Mouse (Mus musculus) C2C12 (cell line): ENCODE measurements at regions not wholly inside any gene's neighbourhood (a gene's known extent, or its start where the extent isn't known, plus 50 kb on each side); places are given as distances from the start of the nearest gene placed in this dataset.

ENCODE experiments used
- CTCF ChIP-seq: IDR thresholded peaks from one replicate; pipeline ENCODE4 v1.5.1; 2011; ENCODE audit not compliant: control insufficient read depth, insufficient read depth, insufficient read length
- MAX ChIP-seq: IDR thresholded peaks from one replicate; pipeline ENCODE4 v1.6.1; 2011; ENCODE audit warnings: mild to moderate bottlenecking, control low read depth
- MYOD1 ChIP-seq: IDR thresholded peaks from one replicate; pipeline ENCODE4 v1.6.1; 2011; ENCODE audit warnings: low read depth; ENCODE audit not compliant: control insufficient read depth, insufficient read length
- MYOG ChIP-seq: IDR thresholded peaks from one replicate; pipeline ENCODE4 v1.6.1; 2011; ENCODE audit not compliant: control insufficient read depth, insufficient read length; ENCODE audit errors: extremely low read depth

DNA sequence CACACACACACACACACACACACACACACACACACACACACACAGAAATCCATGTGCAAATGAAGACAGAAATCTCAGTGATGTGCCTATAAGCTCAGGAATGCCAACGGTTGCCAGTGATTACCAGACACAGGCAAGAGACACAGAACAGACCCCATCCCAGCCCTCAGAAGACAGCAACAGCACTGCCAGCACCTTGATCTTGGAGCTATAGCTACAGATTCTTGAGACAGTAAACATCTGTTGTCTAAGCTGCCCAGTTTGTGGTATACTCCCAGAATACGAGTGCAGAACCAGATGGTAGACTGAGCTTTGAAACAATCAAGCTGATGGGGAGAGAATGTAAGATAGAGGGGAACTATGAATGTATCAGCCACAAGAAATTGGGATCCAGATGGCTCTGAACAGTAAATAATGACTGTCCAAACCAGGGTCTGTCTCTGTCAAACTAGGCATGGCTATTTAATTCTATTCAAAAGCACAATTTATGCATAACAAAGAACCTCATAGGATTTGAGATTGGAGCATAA, 333.9 kb downstream of the Osr1 start:
- no peak for TF ChIP-seq MAX
- no peak for TF ChIP-seq MYOG
- no peak for TF ChIP-seq CTCF
- no peak for TF ChIP-seq MYOD1
